Mouse (Mus musculus) Patski (cell line): ENCODE results near the gene Sik3. TPM values are rescaled to one million over a fixed set of nuclear protein-coding genes. Genes with fewer than 3 reads are reported as not detected.

Experiments used
- ATAC-seq: fragments of 100-300 bp; one replicate; pipeline ENCODE4 v1.8.0; 2021
- CTCF ChIA-PET: fragments of 350-600 bp; sonication (Branson Sonifier 250); formaldehyde crosslinking; loops from one replicate; lab custom pipeline; 2022; ENCODE audit warnings: inconsistent platforms; lab: Charles Lee
- POLR2A ChIA-PET: fragments of 350-600 bp; sonication (Branson Sonifier 250); formaldehyde crosslinking; loops from one replicate; lab custom pipeline; 2022; ENCODE audit warnings: antibody characterized with exemption, inconsistent platforms; lab: Charles Lee
- DNase-seq: peaks from one replicate; pipeline ENCODE4 v3.0.0-alpha.2; 2011; ENCODE audit warnings: low read depth, low spot score
- H3K27me3 ChIP-seq: fragments of 371-371 bp; one replicate; pipeline ENCODE4 v1.5.1; 2021
- CTCF ChIP-seq: fragments of 100-300 bp; IDR thresholded peaks from one replicate; pipeline ENCODE4 v1.5.1; 2021
- in situ Hi-C: fragments of 300-500 bp; cut with MboI; formaldehyde crosslinking; loops from 3 replicates; pipeline ENCODE4 v1.11.1; 2018; ENCODE audit warnings: low pct_unique_long_range_greater_than_20kb, mixed read lengths
- polyA plus RNA-seq: library from polyadenylated mRNA; unstranded; gene quantifications from one replicate; pipeline ENCODE4 v1.2.3, GENCODE M21; 2021

The Sik3 gene
- polyA plus RNA-seq, 1 experiment from 2014 or later = 46.2 TPM

GRCm38 (mm10) chr9:46046724-46047517, 34.3 kb downstream of the Sik3 start:
- DNase-seq = no peak
- H3K27me3 ChIP-seq = no peaks in the 10 kb centered on the region
- POLR2A ChIA-PET = no interaction called here
- TF ChIP-seq CTCF = no peak
- CTCF ChIA-PET = no interaction called here
- in situ Hi-C loops = no loop called here
- no peak for ATAC-seq

- ATAC-seq (no peak), DNase-seq (no peak)
- no peak for TF ChIP-seq CTCF
- in situ Hi-C loops = no loop called here
- POLR2A ChIA-PET = no interaction called here
- CTCF ChIA-PET = interaction anchor here (0.8 kb wide), 1 partner anchor 20 kb away, joined by 3 read pairs; no protein-coding TSS in a partner anchor
- no peaks in the 10 kb centered on the region for H3K27me3 ChIP-seq
These were observed 36.9 kb downstream of the Sik3 start for GRCm38 (mm10) chr9:46049525-46049924.

- ATAC-seq = no peak
- CTCF ChIA-PET = interaction anchor here (0.8 kb wide), 1 partner anchor 20 kb away, joined by 3 read pairs; no protein-coding TSS in a partner anchor
- in situ Hi-C loops = no loop called here
- no peak for TF ChIP-seq CTCF
- H3K27me3 ChIP-seq = no peaks in the 10 kb centered on the region
- no peak for DNase-seq
- POLR2A ChIA-PET = no interaction called here
These were observed 37.6 kb downstream of the Sik3 start for GRCm38 (mm10) chr9:46050203-46050602.

GRCm38 (mm10) chr9:46053014-46053666, 40.5 kb downstream of the Sik3 start:
- CTCF ChIA-PET = no interaction called here

GRCm38 (mm10) chr9:46058065-46058464, 45.4 kb downstream of the Sik3 start:
- ATAC-seq (no peak), DNase-seq (no peak)
- ChIA-PET CTCF (interaction anchor here (1.0 to 1.3 kb wide), 2 partner anchors 14 to 54 kb away, joined by 3 to 4 read pairs; no protein-coding TSS in a partner anchor), POLR2A (interaction anchor here (0.6 kb wide), 1 partner anchor 69 kb away, joined by 5 read pairs; no protein-coding TSS in a partner anchor)
- no peaks in the 10 kb centered on the region for H3K27me3 ChIP-seq
- in situ Hi-C loops = no loop called here
- TF ChIP-seq CTCF = no peak

More at GRCm38 (mm10) chr9:46053014-46053666, 40.5 kb downstream of the Sik3 start:
- POLR2A ChIA-PET = interaction anchor here (0.9 kb wide), 1 partner anchor 13 kb away, joined by 4 read pairs; no protein-coding TSS in a partner anchor
- no peak for DNase-seq
- H3K27me3 ChIP-seq = no peaks in the 10 kb centered on the region
- ATAC-seq = no peak
- no peak for TF ChIP-seq CTCF
- in situ Hi-C loops = no loop called here

GRCm38 (mm10) chr9:46060249-46060648, 47.6 kb downstream of the Sik3 start:
- in situ Hi-C loops = no loop called here
- CTCF ChIA-PET = no interaction called here
- DNase-seq (no peak), ATAC-seq (no peak)
- H3K27me3 ChIP-seq = no peaks in the 10 kb centered on the region
- TF ChIP-seq CTCF = no peak
- POLR2A ChIA-PET = interaction anchor here (1.2 kb wide), 1 partner anchor 8 kb away, joined by 3 read pairs; no protein-coding TSS in a partner anchor

- ChIA-PET CTCF (no interaction called here), POLR2A (interaction anchor here (1.1 kb wide), 1 partner anchor 22 kb away, joined by 3 read pairs; no protein-coding TSS in a partner anchor)
- DNase-seq (no peak), ATAC-seq (no peak)
- no peaks in the 10 kb centered on the region for H3K27me3 ChIP-seq
- in situ Hi-C loops = no loop called here
- no peak for TF ChIP-seq CTCF
These were observed 49.2 kb downstream of the Sik3 start for GRCm38 (mm10) chr9:46061696-46062425.

GRCm38 (mm10) chr9:46064331-46064730, 51.7 kb downstream of the Sik3 start:
- TF ChIP-seq CTCF = no peak
- ChIA-PET POLR2A (no interaction called here), CTCF (interaction anchor here (0.9 kb wide), 1 partner anchor 49 kb away, joined by 3 read pairs; no protein-coding TSS in a partner anchor)
- no peak for ATAC-seq
- H3K27me3 ChIP-seq = no peaks in the 10 kb centered on the region
- in situ Hi-C loops = no loop called here
- no peak for DNase-seq

GRCm38 (mm10) chr9:46066711-46067110, 54.1 kb downstream of the Sik3 start:
- DNase-seq (no peak), ATAC-seq (no peak)
- ChIA-PET CTCF (interaction anchor here (1.5 kb wide), 1 partner anchor 45 kb away, joined by 4 read pairs; no protein-coding TSS in a partner anchor), POLR2A (interaction anchor here (0.6 kb wide), 1 partner anchor 26 kb away, joined by 4 read pairs; no protein-coding TSS in a partner anchor)
- TF ChIP-seq CTCF = no peak
- in situ Hi-C loops = no loop called here
- H3K27me3 ChIP-seq = no peaks in the 10 kb centered on the region

- ChIA-PET POLR2A (interaction anchor here (1.1 kb wide), 1 partner anchor 8 kb away, joined by 3 read pairs; no protein-coding TSS in a partner anchor), CTCF (no interaction called here)
- ATAC-seq (no peak), DNase-seq (no peak)
- H3K27me3 ChIP-seq = no peaks in the 10 kb centered on the region
- in situ Hi-C loops = no loop called here
- TF ChIP-seq CTCF = no peak
These were observed 55.1 kb downstream of the Sik3 start for GRCm38 (mm10) chr9:46067691-46068090.
